Mouse (Mus musculus): ENCODE measurements around the gene Sorcs2. TPM values are rescaled to one million over a fixed set of nuclear protein-coding genes. Genes with fewer than 3 reads are reported as not detected.

The Sorcs2 gene
- polyA plus RNA-seq, 1 experiment from 2014 or later = 25.4 TPM

DNA sequence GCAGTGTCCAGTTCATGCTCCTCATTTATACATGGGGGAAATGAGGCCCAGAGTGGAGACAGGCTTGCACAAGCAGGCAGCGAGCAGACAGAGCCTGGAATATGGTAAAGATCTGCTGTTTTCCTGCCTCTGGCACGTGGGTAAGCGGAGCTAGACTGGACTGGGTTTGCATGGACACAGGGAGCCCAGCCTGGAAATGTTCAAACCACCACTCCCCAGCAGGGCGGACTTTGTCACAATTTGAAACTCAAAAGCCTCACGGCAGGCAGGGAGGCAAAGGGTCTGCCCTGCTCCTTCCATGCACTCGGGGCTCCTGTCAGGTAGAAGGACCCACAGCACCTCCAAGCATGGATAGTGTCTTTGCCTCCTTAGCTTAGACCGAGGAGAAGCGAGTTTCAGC is 246.9 kb downstream of the Sorcs2 start:
- Histone ChIP-seq H3K27ac (no peak overlapping the region), H3K4me1 (peaks cover 3% of the 10 kb centered on the region; the same call in 1 of the 2 replicates), H3K9me3 (no peaks in the 10 kb centered on the region), H3K4me3 (no peak overlapping the region), H3K27me3 (no peaks in the 10 kb centered on the region), H3K36me3 (no peaks in the 10 kb centered on the region), H3K9ac (no peak overlapping the region), H3K4me2 (no peak overlapping the region)
- ATAC-seq (ENCODE audit: insufficient number of reproducible peaks, low FRiP score, low TSS enrichment, low read depth) = no peak
- WGBS = 74% methylated on average over 8 of the region's 8 CpGs

DNA sequence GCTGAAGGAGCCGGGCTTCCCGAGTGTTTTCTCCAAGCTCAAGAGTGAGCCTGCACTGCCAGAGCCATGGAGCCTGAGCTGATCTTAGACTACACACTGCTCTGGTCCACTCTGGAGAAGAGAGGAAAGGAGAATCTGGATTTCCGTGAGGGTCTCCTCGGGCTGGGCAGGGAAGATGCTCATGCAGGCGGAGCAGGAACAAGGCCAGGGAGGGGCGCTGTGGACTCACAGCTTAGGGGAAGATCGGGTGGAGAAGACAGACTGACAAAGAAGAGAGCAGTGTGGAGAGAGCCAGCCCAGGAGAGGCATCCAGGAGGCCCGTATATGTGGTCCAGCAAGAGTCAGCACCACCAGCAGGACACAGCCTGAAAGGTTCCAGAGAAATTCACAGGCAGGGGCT is 248.8 kb downstream of the Sorcs2 start:
- H3K36me3 ChIP-seq = no peaks in the 10 kb centered on the region
- H3K27me3 ChIP-seq = no peaks in the 10 kb centered on the region
- WGBS = 60% methylated on average over 8 of the region's 8 CpGs
- no peak overlapping the region for H3K9ac ChIP-seq
- H3K4me1 ChIP-seq = peaks cover 2% of the 10 kb centered on the region; the same call in 1 of the 2 replicates
- no peak overlapping the region for H3K4me3 ChIP-seq
- no peak for ATAC-seq (ENCODE audit: insufficient number of reproducible peaks, low FRiP score, low TSS enrichment, low read depth)
- H3K4me2 ChIP-seq = no peak overlapping the region
- no peaks in the 10 kb centered on the region for H3K9me3 ChIP-seq
- no peak overlapping the region for H3K27ac ChIP-seq

DNA sequence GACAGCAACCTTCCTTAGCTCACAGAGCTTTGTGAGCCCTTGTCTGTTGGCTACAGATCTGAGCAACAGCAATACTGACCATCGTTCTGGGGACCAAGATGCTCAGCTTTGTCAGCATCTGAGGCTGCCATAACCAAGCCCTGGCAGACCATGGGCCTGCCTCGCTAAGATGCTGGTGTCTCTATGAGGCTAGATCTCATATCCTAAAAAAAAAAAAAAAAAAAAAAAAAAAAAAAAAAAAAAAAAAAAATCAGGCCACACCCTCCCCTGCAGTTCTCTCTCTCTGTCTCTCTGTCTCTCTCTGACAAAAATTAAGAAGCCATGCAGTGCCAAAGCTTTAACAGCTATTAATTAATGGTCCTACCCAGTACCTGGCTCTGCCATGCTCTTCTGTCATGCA is 251.3 kb downstream of the Sorcs2 start:
- no peak for ATAC-seq (ENCODE audit: insufficient number of reproducible peaks, low FRiP score, low TSS enrichment, low read depth)
- H3K9me3 ChIP-seq = no peaks in the 10 kb centered on the region
- H3K27ac ChIP-seq = no peak overlapping the region
- no peaks in the 10 kb centered on the region for H3K36me3 ChIP-seq
- no peak overlapping the region for H3K4me2 ChIP-seq
- H3K27me3 ChIP-seq = no peaks in the 10 kb centered on the region
- 83% methylated on average over 2 of the region's 2 CpGs for WGBS
- H3K9ac ChIP-seq = no peak overlapping the region
- no peaks in the 10 kb centered on the region for H3K4me1 ChIP-seq
- no peak overlapping the region for H3K4me3 ChIP-seq

DNA sequence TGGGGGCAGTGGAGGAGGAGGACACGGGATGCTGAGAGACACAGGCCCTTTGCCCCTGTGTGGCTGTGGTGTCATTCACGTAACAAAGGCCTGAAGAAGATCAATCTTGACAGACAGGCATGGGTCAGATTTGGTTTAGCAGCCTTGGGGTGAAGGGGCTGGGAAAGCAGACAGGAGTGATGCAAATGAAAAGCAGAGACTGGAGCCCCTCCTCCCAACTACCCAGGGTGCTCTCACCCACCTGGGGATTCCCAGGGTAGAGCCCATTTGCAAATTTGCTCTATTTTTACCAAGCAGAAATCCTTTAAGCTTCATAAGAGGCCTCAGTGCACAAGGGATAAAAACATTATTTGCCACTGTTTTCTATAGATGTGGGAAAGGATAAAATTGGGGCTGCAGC is 253.4 kb downstream of the Sorcs2 start:
- H3K9me3 ChIP-seq = no peaks in the 10 kb centered on the region
- ATAC-seq (ENCODE audit: insufficient number of reproducible peaks, low FRiP score, low TSS enrichment, low read depth) = no peak
- no peaks in the 10 kb centered on the region for H3K27me3 ChIP-seq
- H3K4me3 ChIP-seq = no peak overlapping the region
- 57% methylated on average over 2 of the region's 2 CpGs for WGBS
- H3K4me1 ChIP-seq = no peaks in the 10 kb centered on the region
- no peak overlapping the region for H3K27ac ChIP-seq
- no peak overlapping the region for H3K9ac ChIP-seq
- no peaks in the 10 kb centered on the region for H3K36me3 ChIP-seq
- no peak overlapping the region for H3K4me2 ChIP-seq

DNA sequence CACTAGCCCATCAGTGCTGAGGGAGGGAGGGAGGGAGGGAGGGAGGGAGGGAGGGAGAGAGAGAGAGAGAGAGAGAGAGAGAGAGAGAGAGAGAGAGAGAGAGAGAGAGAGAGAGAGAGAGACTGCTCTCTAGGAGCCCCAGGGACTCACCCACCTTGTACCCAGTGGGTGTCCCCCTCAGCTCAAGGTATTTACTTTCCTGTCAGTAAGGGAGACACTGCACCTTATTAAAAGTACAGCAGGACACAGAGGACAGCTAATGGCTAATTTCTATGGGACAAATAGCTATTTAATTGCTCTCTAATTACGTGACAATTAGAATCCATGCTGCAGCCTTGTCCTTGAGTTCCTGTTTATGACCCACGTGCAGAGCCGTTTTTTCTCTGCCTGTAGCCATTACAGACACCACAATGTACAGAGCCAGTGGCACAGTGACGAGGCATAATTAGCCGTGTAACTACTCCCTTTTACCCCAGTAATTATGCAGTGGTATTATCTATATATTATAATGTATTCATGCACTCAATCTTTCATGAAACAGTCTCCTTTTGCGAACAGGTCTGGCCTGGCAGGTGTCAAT is 256.2 kb downstream of the Sorcs2 start:
- Histone ChIP-seq H3K9me3 (no peaks in the 10 kb centered on the region), H3K36me3 (no peaks in the 10 kb centered on the region), H3K4me2 (no peak overlapping the region), H3K9ac (no peak overlapping the region), H3K27ac (no peak overlapping the region), H3K27me3 (no peaks in the 10 kb centered on the region), H3K4me3 (no peak overlapping the region), H3K4me1 (no peaks in the 10 kb centered on the region)
- WGBS = 49% methylated on average over 6 of the region's 6 CpGs
- no peak for ATAC-seq (ENCODE audit: insufficient number of reproducible peaks, low FRiP score, low TSS enrichment, low read depth)

DNA sequence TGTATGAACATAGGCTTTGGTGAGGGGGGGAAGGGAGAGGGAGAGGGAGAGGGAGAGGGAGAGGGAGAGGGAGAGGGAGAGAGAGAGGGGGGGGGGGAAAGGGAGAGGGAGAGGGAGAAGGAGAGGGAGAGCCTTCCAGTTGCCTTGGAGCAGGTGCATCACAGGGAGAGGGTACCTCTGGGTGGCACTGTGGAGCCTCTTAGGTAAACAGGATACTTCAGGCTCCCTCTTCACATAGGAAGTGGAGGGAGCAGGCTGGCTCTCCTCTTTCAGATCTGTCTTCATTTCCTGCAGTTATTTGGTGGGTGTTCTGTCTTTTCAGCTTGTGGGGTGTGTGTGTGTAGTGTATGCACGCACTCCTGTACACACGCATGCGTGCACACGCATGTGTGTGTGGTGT is 256.8 kb downstream of the Sorcs2 start:
- no peaks in the 10 kb centered on the region for H3K36me3 ChIP-seq
- 85% methylated on average over 4 of the region's 4 CpGs for WGBS
- no peak for ATAC-seq (ENCODE audit: insufficient number of reproducible peaks, low FRiP score, low TSS enrichment, low read depth)

DNA sequence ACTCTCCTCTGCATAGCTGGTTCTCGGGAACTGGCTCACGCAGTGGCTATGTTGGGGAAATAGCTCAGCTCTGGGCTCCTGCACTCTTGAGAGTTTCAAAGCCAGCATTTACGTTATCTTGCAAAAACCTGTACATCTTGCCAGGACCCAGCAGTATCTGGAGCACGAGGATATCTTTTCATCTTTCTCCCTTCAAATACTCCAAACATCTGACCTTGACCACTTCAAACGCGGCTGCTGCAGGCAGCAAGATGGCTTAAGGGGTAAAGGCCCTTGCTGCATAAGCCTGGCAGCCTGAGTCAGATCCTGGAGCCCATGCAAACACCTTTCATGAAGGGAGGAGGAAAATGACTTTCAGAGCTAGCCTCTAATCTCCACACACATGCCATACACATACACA is 258.2 kb downstream of the Sorcs2 start:
- Histone ChIP-seq H3K9ac (no peak overlapping the region), H3K27me3 (no peaks in the 10 kb centered on the region), H3K4me1 (no peaks in the 10 kb centered on the region), H3K4me3 (no peak overlapping the region), H3K4me2 (no peak overlapping the region), H3K36me3 (no peaks in the 10 kb centered on the region), H3K9me3 (no peaks in the 10 kb centered on the region), H3K27ac (no peak overlapping the region)
- WGBS = 54% methylated on average over 6 of the region's 6 CpGs
- no peak for ATAC-seq (ENCODE audit: insufficient number of reproducible peaks, low FRiP score, low TSS enrichment, low read depth)

More for the DNA sequence above, 256.8 kb downstream of the Sorcs2 start:
- Histone ChIP-seq H3K9me3 (no peaks in the 10 kb centered on the region), H3K9ac (no peak overlapping the region), H3K4me1 (no peaks in the 10 kb centered on the region), H3K4me2 (no peak overlapping the region), H3K27ac (no peak overlapping the region), H3K4me3 (no peak overlapping the region), H3K27me3 (no peaks in the 10 kb centered on the region)

DNA sequence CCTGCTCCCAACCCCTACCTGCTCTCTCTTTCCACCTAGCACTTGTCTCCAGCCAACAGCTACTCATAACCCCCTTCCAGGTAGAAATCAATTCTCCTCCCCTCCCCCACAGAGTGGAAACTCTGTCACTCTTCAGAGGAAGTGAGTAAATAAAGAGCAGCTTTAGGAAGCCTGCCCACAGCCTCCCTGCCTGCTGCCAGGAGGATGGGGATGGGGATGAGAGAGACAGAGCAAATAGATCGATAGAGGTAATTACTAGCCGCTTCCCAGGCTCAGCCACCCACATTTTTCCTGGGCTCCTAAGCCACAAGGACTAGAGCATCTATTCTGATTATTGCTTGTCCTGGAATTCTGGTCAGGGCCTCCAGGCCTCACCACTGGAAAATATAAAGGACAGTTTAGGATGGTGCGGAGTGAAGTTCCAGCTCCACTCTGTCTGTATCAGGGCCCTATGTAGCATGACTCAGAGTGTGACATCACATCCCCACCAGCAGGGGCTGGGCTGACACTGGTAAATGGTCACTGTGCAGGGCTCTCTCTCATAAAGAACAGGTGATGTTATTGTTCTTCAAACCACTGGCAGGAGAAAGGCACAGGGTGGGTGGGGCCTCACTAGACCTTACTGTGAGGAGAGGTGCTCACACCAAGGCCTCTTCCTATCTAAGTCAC is 261.9 kb downstream of the Sorcs2 start:
- Histone ChIP-seq H3K27me3 (no peaks in the 10 kb centered on the region), H3K9ac (no peak overlapping the region)
- WGBS = 81% methylated on average over 3 of the region's 3 CpGs

DNA sequence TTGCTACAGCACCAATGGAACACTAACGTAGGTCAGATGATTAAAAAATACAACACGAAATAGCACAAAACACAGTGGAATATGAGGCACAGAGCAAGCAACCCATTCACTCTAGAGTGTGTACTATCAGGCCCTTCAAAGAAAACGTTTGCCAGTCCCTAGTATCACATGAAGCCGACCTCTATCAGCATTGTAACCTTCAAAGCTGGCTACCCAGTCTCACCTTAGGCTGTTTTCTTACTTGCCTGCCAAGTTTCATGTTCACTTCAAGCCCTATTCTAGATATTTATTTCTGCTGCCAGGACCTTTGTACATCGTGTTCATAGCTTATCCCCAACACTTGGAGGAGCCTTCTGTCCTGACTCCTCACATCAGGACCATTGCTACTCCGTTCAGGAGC is 263.6 kb downstream of the Sorcs2 start:
- no peaks in the 10 kb centered on the region for H3K36me3 ChIP-seq
- H3K4me2 ChIP-seq = no peak overlapping the region
- H3K9ac ChIP-seq = no peak overlapping the region
- H3K27ac ChIP-seq = no peak overlapping the region
- H3K4me1 ChIP-seq = peaks cover 13% of the 10 kb centered on the region; the same call in 1 of the 2 replicates
- no peaks in the 10 kb centered on the region for H3K9me3 ChIP-seq
- WGBS = 77% methylated on average over 6 of the region's 6 CpGs
- H3K4me3 ChIP-seq = no peak overlapping the region
- no peaks in the 10 kb centered on the region for H3K27me3 ChIP-seq
- ATAC-seq (ENCODE audit: insufficient number of reproducible peaks, low FRiP score, low TSS enrichment, low read depth) = no peak

More for the DNA sequence above, 261.9 kb downstream of the Sorcs2 start:
- ATAC-seq (ENCODE audit: insufficient number of reproducible peaks, low FRiP score, low TSS enrichment, low read depth) = no peak
- Histone ChIP-seq H3K27ac (no peak overlapping the region), H3K9me3 (no peaks in the 10 kb centered on the region), H3K36me3 (no peaks in the 10 kb centered on the region), H3K4me3 (no peak overlapping the region), H3K4me1 (no peaks in the 10 kb centered on the region), H3K4me2 (no peak overlapping the region)

DNA sequence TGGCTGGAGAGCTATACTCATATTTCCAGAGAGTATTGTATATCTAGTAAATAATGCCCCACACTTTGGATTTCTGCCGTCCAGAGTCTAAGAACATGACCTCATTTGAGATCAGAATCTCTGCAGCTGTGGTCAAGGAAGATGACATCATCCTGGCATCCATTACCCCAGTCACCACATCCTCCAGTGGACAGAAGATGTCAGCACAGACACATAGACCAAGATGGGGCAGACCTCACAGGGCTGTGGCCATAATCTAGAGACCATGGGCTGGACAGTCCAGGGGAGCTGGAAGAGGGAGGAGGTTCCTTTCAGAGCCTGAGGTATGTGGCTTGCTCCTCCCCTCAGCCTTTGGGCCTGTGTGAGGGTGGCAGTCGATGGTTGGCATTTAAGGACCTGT is 264.0 kb downstream of the Sorcs2 start:
- ATAC-seq (ENCODE audit: insufficient number of reproducible peaks, low FRiP score, low TSS enrichment, low read depth) = no peak
- no peak overlapping the region for H3K4me3 ChIP-seq
- peaks cover 16% of the 10 kb centered on the region for H3K4me1 ChIP-seq
- no peaks in the 10 kb centered on the region for H3K36me3 ChIP-seq
- no peak overlapping the region for H3K4me2 ChIP-seq
- no peak overlapping the region for H3K27ac ChIP-seq
- H3K9ac ChIP-seq = no peak overlapping the region
- H3K27me3 ChIP-seq = no peaks in the 10 kb centered on the region
- no peaks in the 10 kb centered on the region for H3K9me3 ChIP-seq
- WGBS = 54% methylated on average over 2 of the region's 2 CpGs

DNA sequence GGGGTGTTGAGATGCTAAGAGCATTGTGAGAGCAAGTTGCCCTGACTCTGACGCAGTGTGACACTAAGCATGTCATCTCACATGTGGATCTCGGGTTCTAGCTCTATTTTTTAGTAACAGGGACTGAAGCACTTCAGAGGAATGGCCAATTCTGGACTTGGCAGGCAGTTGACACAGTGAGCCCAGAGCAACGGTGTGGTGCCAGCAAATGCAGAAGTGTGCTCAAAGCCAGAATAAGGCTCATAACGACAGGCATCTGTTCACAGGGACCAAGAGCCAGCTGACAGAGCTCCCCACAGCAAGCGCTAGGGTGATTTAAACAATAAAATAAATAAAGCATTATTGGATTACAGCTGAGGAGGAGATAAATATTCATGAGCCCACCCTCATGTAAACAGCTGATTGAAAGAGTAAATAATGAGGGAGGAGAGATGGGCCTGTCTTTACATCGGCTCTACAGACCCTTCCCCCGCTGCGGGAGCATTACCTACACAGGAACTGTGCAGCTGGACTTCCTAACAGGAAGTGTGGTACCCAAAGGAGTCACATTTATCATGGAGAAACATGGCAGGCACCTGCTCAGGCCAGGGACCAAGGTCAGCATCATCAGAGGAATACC is 267.4 kb downstream of the Sorcs2 start:
- Histone ChIP-seq H3K4me2 (no peak overlapping the region), H3K27ac (no peak overlapping the region), H3K36me3 (no peaks in the 10 kb centered on the region), H3K9me3 (no peaks in the 10 kb centered on the region), H3K4me3 (no peak overlapping the region), H3K9ac (no peak overlapping the region), H3K27me3 (no peaks in the 10 kb centered on the region), H3K4me1 (peaks cover 21% of the 10 kb centered on the region)
- ATAC-seq (ENCODE audit: insufficient number of reproducible peaks, low FRiP score, low TSS enrichment, low read depth) = no peak
- WGBS = 45% methylated on average over 8 of the region's 8 CpGs

DNA sequence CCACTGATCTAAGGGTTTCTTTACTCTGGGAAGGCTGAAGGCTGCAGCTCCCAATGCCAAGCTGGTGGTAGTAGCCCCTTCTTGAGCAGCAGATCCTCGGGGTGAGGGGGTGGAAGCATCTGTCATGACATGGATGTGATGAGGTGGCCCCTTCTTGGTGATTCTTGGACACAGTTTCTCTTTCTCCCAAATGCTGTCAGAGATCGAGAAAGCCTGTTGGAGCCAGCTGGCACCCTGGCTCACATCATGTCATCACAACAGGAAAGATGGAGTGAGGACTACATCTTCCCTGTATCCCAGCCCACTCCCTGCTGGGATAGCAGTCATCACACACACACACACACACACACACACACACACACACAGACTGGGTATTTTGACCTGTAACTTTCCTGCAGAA is 268.3 kb downstream of the Sorcs2 start:
- H3K4me2 ChIP-seq = no peak overlapping the region
- H3K27ac ChIP-seq = no peak overlapping the region
- no peaks in the 10 kb centered on the region for H3K36me3 ChIP-seq
- H3K9ac ChIP-seq = no peak overlapping the region
- H3K4me1 ChIP-seq = peaks cover 23% of the 10 kb centered on the region
- WGBS = 63% methylated on average over 2 of the region's 2 CpGs
- no peaks in the 10 kb centered on the region for H3K9me3 ChIP-seq
- ATAC-seq (ENCODE audit: insufficient number of reproducible peaks, low FRiP score, low TSS enrichment, low read depth) = no peak
- H3K27me3 ChIP-seq = no peaks in the 10 kb centered on the region
- no peak overlapping the region for H3K4me3 ChIP-seq
